Mouse (Mus musculus) cerebellum, adult 18-20 months (tissue): Measurements from ENCODE around the gene Porcn.

Experiments used
- DNase-seq, 2 experiments: peaks; one replicate each; pipeline ENCODE4 v3.0.0; 2021

Porcn gene

GRCm38 (mm10) chrX:8205551-8205950, 774 bp downstream of the Porcn start:
- peak; percentile 86 to 92 for DNase-seq

GRCm38 (mm10) chrX:8205088-8205487, 1.2 kb downstream of the Porcn start:
- DNase-seq, result no peak

- DNase-seq, result peak in 1 of 2 experiments; percentile 20
These were observed 2.2 kb downstream of the Porcn start for GRCm38 (mm10) chrX:8204076-8204475.

GRCm38 (mm10) chrX:8203105-8203504, 3.2 kb downstream of the Porcn start:
- peak; percentile 22 to 39 for DNase-seq

- no peak for DNase-seq
These were observed 13.0 kb downstream of the Porcn start, which contains the start of gene Ebp for GRCm38 (mm10) chrX:8193419-8193723. Gene Ebp (minus strand): TSS chrX:8193512.

GRCm38 (mm10) chrX:8192640-8193418, 13.5 kb downstream of the Porcn start:
- peak; percentile 77 to 90 for DNase-seq

GRCm38 (mm10) chrX:8192126-8192639, 14.1 kb downstream of the Porcn start:
- DNase-seq, result no peak

- DNase-seq, result no peak
These were observed 23.3 kb downstream of the Porcn start for GRCm38 (mm10) chrX:8182871-8183540.

- no peak for DNase-seq
These were observed 26.7 kb downstream of the Porcn start for GRCm38 (mm10) chrX:8179646-8180045.

GRCm38 (mm10) chrX:8178871-8179270, 27.5 kb downstream of the Porcn start:
- no peak for DNase-seq

GRCm38 (mm10) chrX:8175504-8176385, 30.6 kb downstream of the Porcn start, which contains the start of gene Tbc1d25:
Gene Tbc1d25 (minus strand): TSS chrX:8176181.
- DNase-seq, result peak; percentile 86 to 87

GRCm38 (mm10) chrX:8175169-8175503, 31.2 kb downstream of the Porcn start:
- no peak for DNase-seq

GRCm38 (mm10) chrX:8167716-8168647, 38.3 kb downstream of the Porcn start:
- DNase-seq, result no peak

- peak; percentile 33 to 53 for DNase-seq
These were observed 41.9 kb downstream of the Porcn start for GRCm38 (mm10) chrX:8164471-8164870.

GRCm38 (mm10) chrX:8163076-8163475, 43.2 kb downstream of the Porcn start:
- peak; percentile 26 to 54 for DNase-seq

GRCm38 (mm10) chrX:8145153-8145991, 61.0 kb downstream of the Porcn start, which contains the start of gene Rbm3:
Gene Rbm3 (minus strand): TSS chrX:8145880.
- peak; percentile 86 to 88 for DNase-seq
